Mouse (Mus musculus) heart, postnatal 0 days (tissue): Measurements from ENCODE around the gene St6galnac3. TPM values are rescaled to one million over a fixed set of nuclear protein-coding genes. Genes with fewer than 3 reads are reported as not detected.

ENCODE experiments used
- ATAC-seq: fragments of 200-750 bp; cut with Nextera tagmentation; 2 replicates; pipeline ENCODE4 v1.8.0; 2017; ENCODE audit warnings: low read depth, moderate number of reproducible peaks, moderate library complexity; ENCODE audit not compliant: insufficient read depth
- DNase-seq: peaks from one replicate; pipeline ENCODE4 v3.0.0-alpha.2; 2016; ENCODE audit warnings: low spot score
- H3K27ac ChIP-seq: fragments of 300-500 bp; sonication (generic); 2 replicates; pipeline ENCODE4 v1.5.1; 2014; ENCODE audit warnings: low read depth, mild to moderate bottlenecking
- H3K27me3 ChIP-seq: fragments of 300-500 bp; sonication (generic); 2 replicates; pipeline ENCODE4 v1.6.1; 2014; ENCODE audit warnings: low read length, mixed read lengths; ENCODE audit not compliant: control insufficient read depth, insufficient read depth
- H3K36me3 ChIP-seq: fragments of 300-500 bp; sonication (generic); replicated peaks from 2 replicates; pipeline ENCODE4 v1.6.1; 2014; ENCODE audit warnings: low read length, mixed read lengths; ENCODE audit not compliant: control insufficient read depth, insufficient read depth
- H3K4me1 ChIP-seq: fragments of 300-500 bp; sonication (generic); 2 replicates; pipeline ENCODE4 v1.6.1; 2014; ENCODE audit warnings: antibody characterized with exemption; ENCODE audit not compliant: control insufficient read depth, insufficient read depth
- H3K4me2 ChIP-seq: fragments of 300-500 bp; sonication (generic); 2 replicates; pipeline ENCODE4 v1.6.1; 2014; ENCODE audit warnings: low read depth, mild to moderate bottlenecking, low read length, moderate library complexity
- H3K4me3 ChIP-seq: fragments of 300-500 bp; sonication (generic); 2 replicates; pipeline ENCODE4 v1.5.1; 2014; ENCODE audit warnings: low read depth, low read length
- H3K9ac ChIP-seq: fragments of 300-500 bp; sonication (generic); replicated peaks from 2 replicates; pipeline ENCODE4 v1.6.1; 2014; ENCODE audit warnings: low read depth, low read length, mixed read lengths
- H3K9me3 ChIP-seq: fragments of 300-500 bp; sonication (generic); replicated peaks from 2 replicates; pipeline ENCODE4 v1.6.1; 2016; ENCODE audit warnings: low read length; ENCODE audit not compliant: control insufficient read depth
- CTCF ChIP-seq: IDR thresholded peaks from 2 replicates; pipeline ENCODE4 v1.5.1; 2016; ENCODE audit warnings: antibody characterized with exemption, control low read depth, low read depth
- EP300 ChIP-seq: IDR thresholded peaks from 2 replicates; pipeline ENCODE4 v1.6.1; 2016; ENCODE audit warnings: antibody characterized with exemption, low read depth
- WGBS: fragments of 180-500 bp; shearing (Covaris S2); extraction: QIAGEN DNeasy Blood & Tissue Kit; methylation state at CpG from one replicate; pipeline ENCODE4 v1.1.7; 2014; 5-methylcytosine and 5-hydroxymethylcytosine counted together
- polyA plus RNA-seq: library from polyadenylated mRNA; unstranded; fragments of >200 nt; fragmentation: Nextera tagmentation; extraction: Ambion mirVana; gene quantifications from 2 replicates; pipeline ENCODE4 v1.2.1, GENCODE M21; 2015
- total RNA-seq: library from RNA; depleted of rRNA; stranded (reverse); fragments of >200 nt; gene quantifications from 2 replicates; pipeline ENCODE4 v1.2.3, GENCODE M21; 2014; ENCODE audit warnings: low replicate concordance

Gene St6galnac3
- total and polyA plus RNA-seq, 2 experiments from 2014 or later = 9.7 to 22.5 TPM

- no peak overlapping the region for H3K4me3 ChIP-seq
- no peak overlapping the region for H3K4me2 ChIP-seq
- no peak overlapping the region for H3K9ac ChIP-seq
- no peaks in the 10 kb centered on the region for H3K27me3 ChIP-seq
- no peaks in the 10 kb centered on the region for H3K36me3 ChIP-seq
- TF ChIP-seq CTCF (no peak), EP300 (no peak)
- WGBS = 75% methylated on average over 8 of the region's 8 CpGs
- no peak for ATAC-seq
- H3K9me3 ChIP-seq = no peaks in the 10 kb centered on the region
- no peak overlapping the region for H3K27ac ChIP-seq
- DNase-seq = no peak
- peaks cover 15% of the 10 kb centered on the region for H3K4me1 ChIP-seq
Measured at GRCm38 (mm10) chr3:153699086-153699485, 25.9 kb downstream of the St6galnac3 start.

GRCm38 (mm10) chr3:153692978-153693377, 32.0 kb downstream of the St6galnac3 start:
- H3K9ac ChIP-seq = no peak overlapping the region
- H3K4me1 ChIP-seq = peaks cover 35% of the 10 kb centered on the region
- H3K27me3 ChIP-seq = no peaks in the 10 kb centered on the region
- 68% methylated on average over 7 of the region's 7 CpGs for WGBS
- DNase-seq (no peak), ATAC-seq (no peak)
- H3K4me3 ChIP-seq = no peak overlapping the region
- TF ChIP-seq CTCF (no peak), EP300 (no peak)
- no peak overlapping the region for H3K4me2 ChIP-seq
- peak overlapping the region; percentile 51; the same call in 1 of the 2 replicates for H3K27ac ChIP-seq
- no peaks in the 10 kb centered on the region for H3K36me3 ChIP-seq
- no peaks in the 10 kb centered on the region for H3K9me3 ChIP-seq

- Histone ChIP-seq H3K4me1 (peaks cover 35% of the 10 kb centered on the region), H3K27me3 (no peaks in the 10 kb centered on the region), H3K9me3 (no peaks in the 10 kb centered on the region), H3K36me3 (no peaks in the 10 kb centered on the region), H3K9ac (no peak overlapping the region), H3K27ac (peak overlapping the region; percentile 51), H3K4me2 (no peak overlapping the region), H3K4me3 (no peak overlapping the region)
- ATAC-seq (no peak), DNase-seq (peak; percentile 4)
- no peak for TF ChIP-seq EP300
- no peak for TF ChIP-seq CTCF
- WGBS = 54% methylated on average over 11 of the region's 11 CpGs
Measured at GRCm38 (mm10) chr3:153692206-153692813, 32.7 kb downstream of the St6galnac3 start.

GRCm38 (mm10) chr3:153691537-153691936, 33.4 kb downstream of the St6galnac3 start:
- Histone ChIP-seq H3K4me2 (no peak overlapping the region), H3K9ac (no peak overlapping the region), H3K36me3 (no peaks in the 10 kb centered on the region), H3K27me3 (no peaks in the 10 kb centered on the region), H3K4me3 (no peak overlapping the region), H3K4me1 (peaks cover 35% of the 10 kb centered on the region), H3K9me3 (no peaks in the 10 kb centered on the region), H3K27ac (no peak overlapping the region)
- WGBS = 13% methylated on average over 4 of the region's 4 CpGs
- DNase-seq (no peak), ATAC-seq (no peak)
- no peak for TF ChIP-seq EP300

- TF ChIP-seq EP300 (no peak), CTCF (no peak; the same call in 1 of the 2 replicates)
- 54% methylated on average over 2 of the region's 2 CpGs for WGBS
- peak; percentile 51 for ATAC-seq
- peak overlapping the region; percentile 14 for H3K27ac ChIP-seq
- peak; percentile 43 for DNase-seq
- no peak overlapping the region for H3K4me2 ChIP-seq
- no peaks in the 10 kb centered on the region for H3K36me3 ChIP-seq
- no peak overlapping the region for H3K9ac ChIP-seq
- H3K4me1 ChIP-seq = peaks cover 35% of the 10 kb centered on the region
- H3K27me3 ChIP-seq = no peaks in the 10 kb centered on the region
- H3K9me3 ChIP-seq = no peaks in the 10 kb centered on the region
- no peak overlapping the region for H3K4me3 ChIP-seq
Measured at GRCm38 (mm10) chr3:153690553-153690952, 34.4 kb downstream of the St6galnac3 start.

- no peaks in the 10 kb centered on the region for H3K9me3 ChIP-seq
- TF ChIP-seq CTCF = no peak
- TF ChIP-seq EP300 = no peak
- no peaks in the 10 kb centered on the region for H3K36me3 ChIP-seq
- H3K4me2 ChIP-seq = peak overlapping the region; percentile 49
- H3K27me3 ChIP-seq = no peaks in the 10 kb centered on the region
- DNase-seq = peak; percentile 56
- H3K27ac ChIP-seq = peak overlapping the region; percentile 14; the same call in 1 of the 2 replicates
- 16% methylated on average over 11 of the region's 11 CpGs for WGBS
- no peak overlapping the region for H3K9ac ChIP-seq
- 0 out of 2 replicates have a peak overlapping the region, but pooled peaks have one; percentile 19 for H3K4me3 ChIP-seq
- H3K4me1 ChIP-seq = peaks cover 35% of the 10 kb centered on the region
- ATAC-seq = peak; percentile 68
Measured at GRCm38 (mm10) chr3:153689793-153690291, 35.1 kb downstream of the St6galnac3 start.
